Mouse (Mus musculus): ENCODE measurements around the gene Itga9.

DNA sequence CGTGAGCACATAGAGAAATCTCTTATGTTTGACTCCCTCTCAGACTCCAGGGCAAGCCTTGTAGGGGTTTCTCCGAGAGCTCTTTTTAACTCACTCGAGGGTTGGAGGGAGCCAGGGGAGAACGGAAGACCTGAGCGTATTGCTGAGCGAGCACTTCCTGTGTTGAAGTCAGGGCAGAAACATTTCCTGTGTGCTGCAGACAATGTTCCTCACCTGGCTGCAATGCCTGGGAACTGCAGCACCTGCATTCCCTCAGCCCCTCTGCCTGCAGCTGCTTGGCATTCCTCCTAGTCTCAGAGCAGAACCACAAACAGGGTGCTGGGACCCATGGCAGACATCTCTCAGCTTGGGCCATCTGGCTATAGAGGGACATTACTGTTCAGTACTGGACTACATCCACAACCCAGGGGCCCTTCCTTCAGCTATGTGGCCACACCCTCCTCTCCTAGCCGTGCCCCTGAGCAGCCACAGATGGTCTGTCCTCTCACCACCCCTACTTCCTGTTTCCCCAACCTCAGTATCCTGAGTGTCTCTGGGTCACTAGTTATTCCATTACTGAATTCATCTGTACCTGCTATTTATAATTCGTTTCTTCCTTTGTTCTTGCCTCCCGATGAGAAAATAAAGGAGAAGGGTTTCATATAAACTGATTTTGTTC is 109.6 kb downstream of the Itga9 start:
- TF ChIP-seq POLR2A (IDR thresholded peaks at IDR 0.05; ENCODE audit: control insufficient read depth, low read depth, low read length) (no peak), CTCF (IDR thresholded peaks at IDR 0.05; ENCODE audit: control insufficient read depth, insufficient read depth, insufficient replicate concordance, low read depth, low read length) (no peak)
